Mouse (Mus musculus) adrenal gland, adult (tissue): Measurements from ENCODE around the gene Lrrc8d.

Source experiments
- DNase-seq, 2 experiments: peaks; one replicate each; pipeline ENCODE4 v3.0.0; 2022 to 2023; ENCODE audit warnings: low spot score in 1 of 2; ENCODE audit not compliant: inconsistent age in 2 of 2

The Lrrc8d gene

GRCm38 (mm10) chr5:105813974-105814373, 114.2 kb downstream of the Lrrc8d start:
- DNase-seq: no peak

GRCm38 (mm10) chr5:105816118-105816517, 116.3 kb downstream of the Lrrc8d start:
- no peak for DNase-seq

GRCm38 (mm10) chr5:105817248-105817976, 117.6 kb downstream of the Lrrc8d start:
- no peak for DNase-seq

GRCm38 (mm10) chr5:105818411-105818810, 118.6 kb downstream of the Lrrc8d start:
- no peak for DNase-seq

GRCm38 (mm10) chr5:105821390-105821789, 121.6 kb downstream of the Lrrc8d start:
- no peak for DNase-seq

- peak; percentile 35 to 62 for DNase-seq
Measured at GRCm38 (mm10) chr5:105822521-105823498, 123.0 kb downstream of the Lrrc8d start.

- peak in 1 of 2 experiments; percentile 48 for DNase-seq
Measured at GRCm38 (mm10) chr5:105824282-105824681, 124.5 kb downstream of the Lrrc8d start.

- no peak for DNase-seq
Measured at GRCm38 (mm10) chr5:105824827-105825226, 125.1 kb downstream of the Lrrc8d start.

- no peak for DNase-seq
Measured at GRCm38 (mm10) chr5:105826916-105827510, 127.2 kb downstream of the Lrrc8d start.

- DNase-seq: no peak
Measured at GRCm38 (mm10) chr5:105828050-105828449, 128.3 kb downstream of the Lrrc8d start.

GRCm38 (mm10) chr5:105829008-105829586, 129.3 kb downstream of the Lrrc8d start:
- DNase-seq: peak; percentile 40 to 83

GRCm38 (mm10) chr5:105832140-105832539, 132.4 kb downstream of the Lrrc8d start:
- peak in 1 of 2 experiments; percentile 79 for DNase-seq

- DNase-seq: no peak
Measured at GRCm38 (mm10) chr5:105833923-105834322, 134.2 kb downstream of the Lrrc8d start.

GRCm38 (mm10) chr5:105836006-105836405, 136.2 kb downstream of the Lrrc8d start:
- DNase-seq: peak; percentile 87 to 94

- DNase-seq: no peak
Measured at GRCm38 (mm10) chr5:105839740-105840310, 140.1 kb downstream of the Lrrc8d start.

GRCm38 (mm10) chr5:105844044-105844753, 144.4 kb downstream of the Lrrc8d start:
- no peak for DNase-seq

GRCm38 (mm10) chr5:105845041-105845440, 145.3 kb downstream of the Lrrc8d start:
- no peak for DNase-seq

- DNase-seq: peak in 1 of 2 experiments; percentile 75
Measured at GRCm38 (mm10) chr5:105847726-105848125, 148.0 kb downstream of the Lrrc8d start.

GRCm38 (mm10) chr5:105849222-105849621, 149.5 kb downstream of the Lrrc8d start:
- peak; percentile 71 to 80 for DNase-seq

- DNase-seq: no peak
Measured at GRCm38 (mm10) chr5:105849643-105850042, 149.9 kb downstream of the Lrrc8d start.
